ENCODE assay signal across 12 mouse cellular contexts in the genomic region with DNA sequence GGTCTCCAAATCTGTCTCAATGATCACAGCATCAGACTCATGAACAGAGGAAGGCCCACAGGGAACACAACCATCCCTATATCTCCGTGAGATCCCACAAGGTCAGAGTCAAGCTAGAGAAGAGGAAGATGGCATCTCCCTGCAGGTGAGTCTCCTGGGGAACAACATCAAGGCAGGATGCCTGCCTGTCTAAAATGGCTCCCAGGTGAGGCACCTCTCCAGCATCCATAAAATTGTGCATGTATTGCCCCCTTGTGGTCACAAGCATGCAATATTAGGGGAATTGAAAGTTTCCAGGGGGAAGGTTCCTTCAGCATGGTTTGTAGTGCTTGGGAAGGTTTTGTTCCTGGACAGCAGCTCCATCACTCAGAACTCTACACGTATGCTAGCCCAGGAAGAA. TPM values are rescaled to one million over a fixed set of nuclear protein-coding genes. Genes with fewer than 3 reads are reported as not detected.
DNase-seq lines count a peak whose midpoint lies in the region; ATAC-seq and TF ChIP-seq lines count a peak whose summit lies in the region.
"Had no signal": no experiment of that assay in that cellular context is flagged by ENCODE, and none has a peak within 500 bp of the region (broad histone marks: within the 10 kb centered on the region; RNA-seq: fewer than 3 reads in every experiment).

No protein-coding gene starts in this region.

- H3K36me3 ChIP-seq in kidney, postnatal 0 days (ENCODE audit: insufficient read depth, low read length) = no peaks in the 10 kb centered on the region
- no peaks in the 10 kb centered on the region for H3K36me3 ChIP-seq in MEL (ENCODE audit: control insufficient read depth in 1 of 2, insufficient read depth in 2 of 2, low read length in 2 of 2)
- no peaks in the 10 kb centered on the region for H3K36me3 ChIP-seq in heart, embryonic 12.5 days
- H3K36me3 ChIP-seq: heart, embryonic 13.5 days; limb, embryonic 12.5 days; midbrain, embryonic 12.5 days had no signal

- no peak overlapping the region for H3K27ac ChIP-seq in kidney, postnatal 0 days
- H3K27ac ChIP-seq in MEL (ENCODE audit: control insufficient read depth, low read depth, low read length) = no peak overlapping the region
- no peak overlapping the region for H3K27ac ChIP-seq in embryonic fibroblast, embryonic 13.5 days (ENCODE audit: insufficient read depth, low read length)
- no peak overlapping the region for H3K27ac ChIP-seq in heart, embryonic 12.5 days (ENCODE audit: poor library complexity, severe bottlenecking)
- H3K27ac ChIP-seq: heart, embryonic 13.5 days; limb, embryonic 12.5 days; midbrain, embryonic 12.5 days had no signal

- H3K79me2 ChIP-seq in MEL (ENCODE audit: control insufficient read depth, insufficient read depth, low read length, poor library complexity) = no peaks in the 10 kb centered on the region

- peak; percentile 67 for TF ChIP-seq CTCF in kidney, postnatal 0 days (IDR thresholded peaks at IDR 0.05; ENCODE audit: low read depth)
- peak in 1 of 3 experiments; percentile 30; a peak in 2 of 6 replicates for TF ChIP-seq CTCF in MEL (IDR thresholded peaks at IDR 0.05 in 2 of 3, conservative IDR thresholded peaks at IDR 0.05 in 1 of 3; ENCODE audit: control insufficient read depth in 1 of 3, insufficient read depth in 1 of 3, low read depth in 2 of 3, low read length in 3 of 3, poor library complexity in 1 of 3, severe bottlenecking in 1 of 3)
- TF ChIP-seq CTCF in embryonic fibroblast, embryonic 13.5 days (IDR thresholded peaks at IDR 0.05; ENCODE audit: borderline replicate concordance, insufficient read depth, low read length) = 0 out of 2 replicates have a peak, but pooled peaks have one; percentile 4

- TF ChIP-seq POLR2A in MEL (IDR thresholded peaks at IDR 0.05; ENCODE audit: control insufficient read depth in 1 of 2, insufficient read depth in 1 of 2, low read depth in 1 of 2, low read length in 2 of 2, poor library complexity in 1 of 2) = no peak
- TF ChIP-seq POLR2A in embryonic fibroblast, embryonic 13.5 days (IDR thresholded peaks at IDR 0.05; ENCODE audit: low read depth, low read length) = no peak

- 64% methylated on average over 2 of the region's 2 CpGs for WGBS in kidney, postnatal 0 days
- 52% methylated on average over 2 of the region's 2 CpGs for WGBS in heart, embryonic 12.5 days

- no peak for ATAC-seq in kidney, postnatal 0 days (replicated peaks; ENCODE audit: low FRiP score, low read depth)
- no peak for ATAC-seq in heart, embryonic 12.5 days (ENCODE audit: insufficient number of reproducible peaks, low FRiP score)

- H3K9ac ChIP-seq in kidney, postnatal 0 days (ENCODE audit: low read depth, low read length) = no peak overlapping the region
- H3K9ac ChIP-seq in MEL (ENCODE audit: control insufficient read depth, low read depth, low read length, poor library complexity, severe bottlenecking) = no peak overlapping the region
- no peak overlapping the region for H3K9ac ChIP-seq in heart, embryonic 12.5 days
- H3K9ac ChIP-seq: heart, embryonic 13.5 days; limb, embryonic 12.5 days; midbrain, embryonic 12.5 days had no signal

- H3K4me2 ChIP-seq in kidney, postnatal 0 days (ENCODE audit: low read length) = no peak overlapping the region
- no peak overlapping the region for H3K4me2 ChIP-seq in heart, embryonic 12.5 days
- H3K4me2 ChIP-seq: heart, embryonic 13.5 days; limb, embryonic 12.5 days; midbrain, embryonic 12.5 days had no signal

- H3K4me1 ChIP-seq in kidney, postnatal 0 days (replicated peaks; ENCODE audit: insufficient read depth, low read length) = no peaks in the 10 kb centered on the region
- no peaks in the 10 kb centered on the region for H3K4me1 ChIP-seq in MEL (ENCODE audit: control insufficient read depth in 1 of 2, insufficient read depth in 2 of 2, low read length in 2 of 2)
- H3K4me1 ChIP-seq in embryonic fibroblast, embryonic 13.5 days (ENCODE audit: control insufficient read depth, insufficient read depth, low read length) = no peaks in the 10 kb centered on the region
- peaks cover 9% of the 10 kb centered on the region for H3K4me1 ChIP-seq in heart, embryonic 12.5 days (replicated peaks)
- H3K4me1 ChIP-seq: limb, embryonic 12.5 days had no signal

- H3K9me3 ChIP-seq in kidney, postnatal 0 days (replicated peaks; ENCODE audit: low read length) = no peaks in the 10 kb centered on the region
- H3K9me3 ChIP-seq in MEL (replicated peaks; ENCODE audit: insufficient read depth, low read length) = no peaks in the 10 kb centered on the region
- no peaks in the 10 kb centered on the region for H3K9me3 ChIP-seq in heart, embryonic 12.5 days (replicated peaks)
- H3K9me3 ChIP-seq: limb, embryonic 12.5 days; midbrain, embryonic 12.5 days had no signal

- TF ChIP-seq EP300 in MEL (IDR thresholded peaks at IDR 0.05; ENCODE audit: low read depth in 1 of 2, low read length in 2 of 2) = no peak

- H3K27me3 ChIP-seq in kidney, postnatal 0 days (ENCODE audit: insufficient read depth, low read length) = no peaks in the 10 kb centered on the region
- H3K27me3 ChIP-seq in MEL (ENCODE audit: control insufficient read depth in 1 of 2, insufficient read depth in 2 of 2, low read length in 2 of 2) = no peaks in the 10 kb centered on the region
- H3K27me3 ChIP-seq in heart, embryonic 12.5 days (replicated peaks) = no peaks in the 10 kb centered on the region
- H3K27me3 ChIP-seq: heart, embryonic 13.5 days; limb, embryonic 12.5 days; midbrain, embryonic 12.5 days had no signal

- peak; percentile 29 for DNase-seq in kidney, postnatal 0 days (ENCODE audit: low spot score)
- no peak for DNase-seq in kidney, postnatal 36 days
- peak; percentile 18 to 19 for DNase-seq in B cell, adult 2 months
- peak; percentile 3 for DNase-seq in MEL (ENCODE audit: low read depth, low spot score)
- DNase-seq in right cerebral cortex, postnatal 10 days (ENCODE audit: low spot score in 2 of 2) = no peak
- no peak for DNase-seq in kidney, postnatal 14 days
- DNase-seq: cerebellum, adult 8-10 months had no signal

- peak; percentile 29 for TF ChIP-seq RAD21 in MEL (IDR thresholded peaks at IDR 0.05; ENCODE audit: low read depth, low read length)

- no peak overlapping the region for H3K4me3 ChIP-seq in kidney, postnatal 0 days (replicated peaks; ENCODE audit: low read depth, low read length)
- no peak overlapping the region for H3K4me3 ChIP-seq in MEL (ENCODE audit: control insufficient read depth in 1 of 2, insufficient read depth in 1 of 2, low read depth in 2 of 2, low read length in 2 of 2)
- no peak overlapping the region for H3K4me3 ChIP-seq in embryonic fibroblast, embryonic 13.5 days (ENCODE audit: insufficient read depth, low read length)
- H3K4me3 ChIP-seq in heart, embryonic 12.5 days = no peak overlapping the region
- H3K4me3 ChIP-seq: heart, embryonic 13.5 days; limb, embryonic 12.5 days; midbrain, embryonic 12.5 days had no signal

TF ChIP-seq in MEL, 35 proteins besides CTCF, POLR2A, EP300 and RAD21:
- TF ChIP-seq SMC3 (IDR thresholded peaks at IDR 0.05; ENCODE audit: low read depth, low read length) (peak; percentile 36), ZNF384 (IDR thresholded peaks at IDR 0.05; ENCODE audit: low read depth, low read length) (no peak)

RNA-seq across cellular contexts. Expression of a gene that starts 26.0 kb away (rescaled TPM):
- polyA plus RNA-seq in kidney, postnatal 0 days (2015; fragmentation: Nextera tagmentation; extraction: Ambion mirVana) = 36.7 and 37.5 TPM in 2 replicates
- total RNA-seq in MEL (2012; rRNA removed) = not detected in 2 replicates
- polyA plus RNA-seq in MEL (2012; ENCODE audit: insufficient read depth in 1 of 2, insufficient read length in 2 of 2, low read depth in 1 of 2, low replicate concordance in 2 of 2, missing spikeins in 1 of 2) = not detected
- 122 and 143 TPM in 2 replicates for polyA plus RNA-seq in embryonic fibroblast, embryonic 13.5 days (2011; ENCODE audit: insufficient read length, low read depth, missing spikeins)
- 18.7 and 19.3 TPM in 2 replicates for polyA plus RNA-seq in heart, embryonic 12.5 days (2016; fragmentation: Nextera tagmentation; extraction: Ambion mirVana)

Comparison
In these comparisons a context has a peak if more than half of its experiments do, and no peak if none do; other contexts are left out.
1. DNase-seq: peak in kidney, postnatal 0 days (single experiment), B cell, adult 2 months (2 of 2) and MEL (single experiment); none in kidney, postnatal 36 days (0 of 2), right cerebral cortex, postnatal 10 days (0 of 2) and kidney, postnatal 14 days (single experiment).
2. RNA of a gene that starts 26.0 kb away (polyA plus RNA-seq): 122 to 143 TPM in embryonic fibroblast, embryonic 13.5 days, 36.7 to 37.5 TPM in kidney, postnatal 0 days and 18.7 to 19.3 TPM in heart, embryonic 12.5 days; not detected in MEL; every median in the first group is over 10 times any median in the second.